Mouse (Mus musculus) bone marrow, adult 2 months (tissue): ENCODE data around the gene Iqsec1.

ENCODE experiments used
- CTCF ChIP-seq: fragments of 200-500 bp; IDR thresholded peaks from 2 replicates; pipeline ENCODE4 v1.5.1; 2011; ENCODE audit warnings: low read length, control low read depth; ENCODE audit not compliant: control insufficient read depth, insufficient read depth
- POLR2A ChIP-seq: fragments of 200-500 bp; IDR thresholded peaks from 2 replicates; pipeline ENCODE4 v1.6.1; 2011; ENCODE audit warnings: low read depth, mild to moderate bottlenecking, control low read depth, low read length, borderline replicate concordance; ENCODE audit not compliant: control insufficient read depth

DNA sequence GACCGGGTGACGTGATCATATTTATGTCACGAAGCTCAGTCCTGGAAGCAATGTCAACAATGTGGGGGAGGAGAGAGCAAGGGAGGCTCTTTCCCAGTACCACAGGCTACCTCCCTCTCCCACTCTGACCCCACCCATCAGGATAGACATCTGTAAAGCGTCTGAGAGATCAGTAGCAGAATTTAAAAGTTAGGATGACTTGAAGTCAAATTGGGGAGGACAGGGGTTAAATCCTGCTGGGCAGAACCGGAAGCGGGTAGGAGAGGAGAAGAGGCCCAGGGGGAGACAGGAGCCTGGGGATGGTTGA, 366.9 kb downstream of the Iqsec1 start:
- no peak for TF ChIP-seq CTCF
- TF ChIP-seq POLR2A: no peak
